Mouse (Mus musculus) ES-E14 (cell line): Measurements from ENCODE around the gene Bckdk.

Experiments used
- HCFC1 ChIP-seq: IDR thresholded peaks from 2 replicates; pipeline ENCODE4 v1.6.1; 2012; ENCODE audit warnings: low read length, inconsistent platforms, borderline replicate concordance; ENCODE audit not compliant: insufficient read depth
- MAFK ChIP-seq: IDR thresholded peaks from 2 replicates; pipeline ENCODE4 v1.6.1; 2014; ENCODE audit warnings: mild to moderate bottlenecking, low read depth, low read length, inconsistent platforms; ENCODE audit not compliant: insufficient read depth
- ZNF384 ChIP-seq: IDR thresholded peaks from 2 replicates; pipeline ENCODE4 v1.6.1; 2012; ENCODE audit warnings: low read depth, low read length, inconsistent platforms

DNA sequence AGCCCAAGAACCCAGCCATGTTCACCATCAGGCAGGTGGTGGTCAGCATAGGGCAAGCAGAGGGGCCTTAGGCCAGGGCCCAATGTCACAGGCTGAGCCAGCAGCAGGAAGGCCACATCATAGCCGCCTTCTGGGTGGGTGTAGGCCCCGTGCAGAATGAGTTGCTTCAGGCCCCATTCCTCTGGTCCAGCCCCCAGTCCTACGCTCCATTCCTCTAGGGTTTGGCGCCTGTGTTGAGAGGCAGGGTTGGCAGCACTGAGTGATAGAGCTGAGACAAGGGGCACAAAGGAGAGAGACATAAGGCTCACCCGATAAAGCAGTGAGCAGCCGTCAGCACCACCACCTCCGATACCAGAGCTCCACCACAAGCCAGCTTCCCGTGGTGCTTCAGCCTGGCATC, 16.7 kb upstream of the Bckdk start:
- TF ChIP-seq MAFK (no peak), ZNF384 (no peak), HCFC1 (no peak)
